Mouse (Mus musculus) hindbrain, postnatal 0 days (tissue): Measurements from ENCODE around the gene Sorbs1. TPM values are rescaled to one million over a fixed set of nuclear protein-coding genes. Genes with fewer than 3 reads are reported as not detected.
A peak's percentile ranks its signal among the peaks of the same experiment; 100 is the strongest.

ENCODE experiments used
- ATAC-seq: fragments of 200-750 bp; cut with Nextera tagmentation; 2 replicates; pipeline ENCODE4 v1.8.0; 2017; ENCODE audit warnings: mild to moderate bottlenecking, moderate TSS enrichment, moderate library complexity
- DNase-seq: peaks from one replicate; pipeline ENCODE4 v3.0.0-alpha.2; 2015; ENCODE audit warnings: low spot score
- H3K27ac ChIP-seq: fragments of 300-500 bp; sonication (generic); 2 replicates; pipeline ENCODE4 v1.5.1; 2014; ENCODE audit warnings: mild to moderate bottlenecking
- H3K27me3 ChIP-seq: fragments of 300-500 bp; sonication (generic); 2 replicates; pipeline ENCODE4 v1.6.1; 2014; ENCODE audit warnings: low read length, mixed read lengths; ENCODE audit not compliant: insufficient read depth
- H3K36me3 ChIP-seq: fragments of 300-500 bp; sonication (generic); 2 replicates; pipeline ENCODE4 v1.6.1; 2014; ENCODE audit warnings: low read length, mixed read lengths; ENCODE audit not compliant: insufficient read depth
- H3K4me1 ChIP-seq: fragments of 300-500 bp; sonication (generic); 2 replicates; pipeline ENCODE4 v1.6.1; 2014; ENCODE audit warnings: antibody characterized with exemption, low read length, mixed read lengths; ENCODE audit not compliant: insufficient read depth
- H3K4me2 ChIP-seq: fragments of 300-500 bp; sonication (generic); 2 replicates; pipeline ENCODE4 v1.6.1; 2014; ENCODE audit warnings: low read depth, mild to moderate bottlenecking, low read length, moderate library complexity, mixed read lengths
- H3K4me3 ChIP-seq: fragments of 300-500 bp; sonication (generic); 2 replicates; pipeline ENCODE4 v1.5.1; 2014; ENCODE audit warnings: low read length
- H3K9ac ChIP-seq: fragments of 300-500 bp; sonication (generic); replicated peaks from 2 replicates; pipeline ENCODE4 v1.6.1; 2014; ENCODE audit warnings: mild to moderate bottlenecking, low read length, moderate library complexity, mixed read lengths
- H3K9me3 ChIP-seq: fragments of 300-500 bp; sonication (generic); 2 replicates; pipeline ENCODE4 v1.6.1; 2016; ENCODE audit warnings: low read length, mixed read lengths
- CTCF ChIP-seq: IDR thresholded peaks from 2 replicates; pipeline ENCODE4 v1.5.1; 2016; ENCODE audit warnings: antibody characterized with exemption, control low read depth, low read depth
- WGBS: fragments of 180-500 bp; shearing (Covaris S2); extraction: QIAGEN DNeasy Blood & Tissue Kit; methylation state at CpG from one replicate; pipeline ENCODE4 v1.1.7; 2014; 5-methylcytosine and 5-hydroxymethylcytosine counted together
- polyA plus RNA-seq: library from polyadenylated mRNA; unstranded; fragments of >200 nt; fragmentation: Nextera tagmentation; extraction: Ambion mirVana; gene quantifications from 2 replicates; pipeline ENCODE4 v1.2.1, GENCODE M21; 2015
- total RNA-seq: library from RNA; depleted of rRNA; stranded (reverse); fragments of >200 nt; gene quantifications from 2 replicates; pipeline ENCODE4 v1.2.3, GENCODE M21; 2014

Sorbs1 gene
- total and polyA plus RNA-seq, 2 experiments from 2014 or later, result 52.4 to 70.4 TPM

DNA sequence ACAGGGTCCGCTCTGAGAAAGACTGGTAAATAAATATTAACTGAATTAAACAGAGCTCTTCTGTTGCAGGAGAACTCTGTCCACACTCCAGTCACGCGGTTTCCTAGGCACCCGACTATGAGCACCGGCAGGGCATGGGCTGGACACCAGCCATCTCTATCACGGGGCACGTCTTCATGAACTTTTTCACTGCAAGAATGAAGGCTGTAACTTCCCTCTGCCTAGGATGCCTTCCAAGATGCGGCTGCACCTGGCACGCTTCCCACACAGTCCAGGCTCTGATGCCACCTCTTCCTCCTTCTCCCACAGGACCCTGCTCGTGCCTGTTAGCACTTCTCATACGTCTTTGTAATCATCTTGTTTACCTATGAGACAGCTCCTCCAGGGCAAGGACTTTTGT is 26.0 kb downstream of the Sorbs1 start:
- H3K27ac ChIP-seq, result peak overlapping the region; percentile 56
- no peak overlapping the region for H3K9ac ChIP-seq
- ATAC-seq (peak; percentile 57), DNase-seq (peak; percentile 71)
- peak overlapping the region; percentile 11; the same call in 1 of the 2 replicates for H3K4me2 ChIP-seq
- no peaks in the 10 kb centered on the region for H3K36me3 ChIP-seq
- H3K9me3 ChIP-seq, result no peaks in the 10 kb centered on the region
- H3K4me3 ChIP-seq, result no peak overlapping the region
- no peak for TF ChIP-seq CTCF
- H3K4me1 ChIP-seq, result peaks cover 37% of the 10 kb centered on the region
- no peaks in the 10 kb centered on the region for H3K27me3 ChIP-seq
- 29% methylated on average over 11 of the region's 11 CpGs for WGBS

DNA sequence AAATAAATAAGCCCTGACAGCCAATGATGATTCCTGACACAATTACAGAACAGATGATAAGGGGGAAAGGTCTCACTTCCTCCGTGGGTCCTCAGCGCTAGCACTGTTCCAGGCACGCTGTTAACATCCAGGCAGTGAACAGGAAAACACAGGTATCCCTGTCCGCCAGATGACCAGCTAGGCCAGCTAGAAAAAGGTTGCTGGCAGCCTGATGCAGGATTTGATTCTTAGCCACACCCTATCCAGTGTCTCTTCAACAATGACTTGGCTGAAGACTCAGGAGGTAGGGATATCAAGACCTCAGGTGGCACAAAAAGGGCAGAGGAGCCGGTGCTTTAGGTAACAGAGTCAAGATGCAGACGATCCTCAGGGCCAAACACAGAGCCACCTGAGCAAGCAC is 32.5 kb downstream of the Sorbs1 start:
- WGBS, result 83% methylated on average over 6 of the region's 6 CpGs
- ATAC-seq, result no peak
- no peaks in the 10 kb centered on the region for H3K36me3 ChIP-seq

DNA sequence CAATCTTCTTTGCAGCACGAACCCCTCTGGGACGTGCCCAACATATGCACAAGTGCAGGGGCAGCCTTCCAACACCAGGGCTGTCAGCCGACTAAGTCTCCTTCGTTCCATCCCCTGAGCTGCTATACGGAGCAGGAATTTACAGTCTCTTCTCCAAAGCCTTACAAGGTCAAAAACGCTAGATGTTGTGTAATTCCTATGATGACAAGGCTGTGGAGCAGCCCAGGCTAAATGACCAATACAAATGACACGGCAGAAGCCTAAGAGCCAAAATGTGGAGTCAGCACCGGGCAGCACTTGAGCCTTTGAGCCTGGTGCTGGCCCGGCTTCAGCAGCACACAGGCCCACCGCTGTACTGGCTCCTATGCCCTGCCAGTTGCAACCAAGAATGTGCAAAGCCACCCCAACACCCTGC is 35.4 kb downstream of the Sorbs1 start:
- WGBS, result 36% methylated on average over 10 of the region's 10 CpGs
- Histone ChIP-seq H3K4me1 (peaks cover 17% of the 10 kb centered on the region), H3K4me2 (no peak overlapping the region), H3K27me3 (no peaks in the 10 kb centered on the region), H3K36me3 (no peaks in the 10 kb centered on the region), H3K9me3 (no peaks in the 10 kb centered on the region), H3K4me3 (no peak overlapping the region), H3K9ac (0 out of 2 replicates have a peak overlapping the region, but pooled peaks have one; percentile 5), H3K27ac (peak overlapping the region; percentile 65)
- peak; percentile 72 for ATAC-seq
- peak; percentile 25 for TF ChIP-seq CTCF
- DNase-seq, result peak; percentile 64

More for the DNA sequence above, 32.5 kb downstream of the Sorbs1 start:
- H3K4me3 ChIP-seq, result no peak overlapping the region
- no peak overlapping the region for H3K9ac ChIP-seq
- no peak for TF ChIP-seq CTCF
- DNase-seq, result no peak
- no peak overlapping the region for H3K27ac ChIP-seq
- H3K9me3 ChIP-seq, result no peaks in the 10 kb centered on the region
- H3K27me3 ChIP-seq, result no peaks in the 10 kb centered on the region
- H3K4me2 ChIP-seq, result no peak overlapping the region
- peaks cover 17% of the 10 kb centered on the region for H3K4me1 ChIP-seq

DNA sequence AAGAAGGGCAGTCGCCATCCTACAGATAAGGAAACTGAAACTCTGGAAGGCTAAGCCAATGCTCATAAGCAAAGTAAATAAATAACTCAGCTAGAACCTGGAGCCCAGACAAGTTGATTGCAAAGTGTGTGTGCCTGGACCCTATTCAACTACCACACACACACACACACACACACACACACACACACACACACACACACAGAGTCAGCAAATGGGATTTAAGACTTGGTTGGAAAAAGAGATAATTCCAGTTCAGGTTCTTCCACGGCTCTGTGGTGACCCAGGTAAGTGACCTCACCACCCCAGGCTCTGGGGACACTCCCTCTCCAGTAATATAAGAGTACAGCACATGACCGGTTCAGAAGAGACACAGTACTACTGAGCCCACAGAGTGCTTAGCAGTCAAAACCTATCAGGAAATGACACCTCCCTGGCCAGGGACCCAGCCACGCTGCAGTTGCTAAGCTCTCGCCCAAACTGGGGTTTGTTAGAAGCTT is 36.1 kb downstream of the Sorbs1 start:
- peak; percentile 43 for ATAC-seq

DNA sequence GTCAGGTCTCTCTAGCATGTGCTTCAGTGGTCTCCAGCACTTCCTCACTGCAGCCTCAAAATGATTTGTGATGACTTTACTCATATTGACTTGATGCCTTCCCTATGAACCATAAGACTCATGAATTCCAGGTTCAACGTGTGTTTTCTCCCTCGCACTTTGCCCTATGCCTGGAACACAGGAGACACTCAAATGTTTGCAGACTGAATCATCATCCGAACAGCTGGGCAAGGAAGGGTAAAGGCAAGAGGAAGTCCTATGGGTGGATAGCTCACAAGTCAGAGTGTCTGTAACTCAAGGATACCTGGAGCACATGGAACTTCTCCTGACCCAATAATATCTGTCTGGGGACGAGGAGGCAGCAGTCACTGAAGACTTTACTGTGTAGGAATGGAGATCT is 37.1 kb downstream of the Sorbs1 start:
- Histone ChIP-seq H3K27me3 (no peaks in the 10 kb centered on the region), H3K9ac (no peak overlapping the region), H3K9me3 (no peaks in the 10 kb centered on the region), H3K4me2 (no peak overlapping the region), H3K27ac (no peak overlapping the region), H3K4me3 (no peak overlapping the region), H3K4me1 (peaks cover 31% of the 10 kb centered on the region), H3K36me3 (no peaks in the 10 kb centered on the region)
- no peak for TF ChIP-seq CTCF
- no peak for ATAC-seq
- WGBS, result 89% methylated on average over 4 of the region's 4 CpGs
- DNase-seq, result no peak

More for the DNA sequence above, 36.1 kb downstream of the Sorbs1 start:
- Histone ChIP-seq H3K27ac (peak overlapping the region; percentile 65), H3K4me2 (no peak overlapping the region), H3K36me3 (no peaks in the 10 kb centered on the region), H3K4me1 (peaks cover 21% of the 10 kb centered on the region), H3K9ac (no peak overlapping the region), H3K27me3 (no peaks in the 10 kb centered on the region), H3K4me3 (no peak overlapping the region), H3K9me3 (no peaks in the 10 kb centered on the region)
- TF ChIP-seq CTCF, result no peak
- DNase-seq, result peak; percentile 46
- WGBS, result 51% methylated on average over 5 of the region's 5 CpGs

DNA sequence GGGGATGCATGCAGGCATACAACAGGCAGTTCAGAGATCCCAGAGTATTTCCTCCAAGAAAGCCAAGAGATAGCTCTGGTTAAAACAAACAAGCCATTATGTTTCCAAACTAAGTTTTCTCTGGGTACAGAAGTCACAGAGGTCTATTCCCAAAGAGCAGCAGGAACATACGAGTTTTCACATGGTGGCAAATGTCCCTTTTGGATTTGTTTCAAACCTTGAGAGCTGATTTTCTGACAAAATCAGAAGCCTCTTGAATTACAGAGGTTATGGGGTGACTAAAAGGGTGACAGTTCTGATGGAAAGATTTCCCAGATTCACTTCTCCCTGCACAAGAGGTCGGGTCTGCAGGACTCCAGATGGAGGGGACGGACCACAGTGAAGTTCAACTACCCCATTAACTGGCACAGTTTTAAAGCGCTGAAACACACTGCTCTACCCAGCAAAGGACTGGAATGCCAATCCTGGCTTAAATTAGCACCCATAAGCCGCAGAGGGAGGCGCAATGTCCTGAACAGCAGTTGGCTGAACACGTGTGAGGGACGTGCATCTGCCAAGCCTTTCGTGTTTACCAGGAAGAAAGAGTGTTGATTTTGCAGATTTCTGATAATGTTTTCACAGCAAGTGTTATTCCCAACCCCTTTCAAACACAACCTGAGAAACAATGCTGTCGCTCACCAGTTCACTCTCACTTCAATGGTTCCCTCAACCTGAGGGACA is 41.9 kb downstream of the Sorbs1 start:
- 49% methylated on average over 10 of the region's 10 CpGs for WGBS
- no peak overlapping the region for H3K9ac ChIP-seq
- peak overlapping the region; percentile 54 for H3K27ac ChIP-seq
- H3K9me3 ChIP-seq, result no peaks in the 10 kb centered on the region
- no peak for TF ChIP-seq CTCF
- peaks cover 24% of the 10 kb centered on the region; the same call in 1 of the 2 replicates for H3K4me1 ChIP-seq
- DNase-seq (no peak), ATAC-seq (no peak)
- H3K36me3 ChIP-seq, result no peaks in the 10 kb centered on the region
- H3K4me3 ChIP-seq, result no peak overlapping the region
- H3K27me3 ChIP-seq, result no peaks in the 10 kb centered on the region
- H3K4me2 ChIP-seq, result no peak overlapping the region

DNA sequence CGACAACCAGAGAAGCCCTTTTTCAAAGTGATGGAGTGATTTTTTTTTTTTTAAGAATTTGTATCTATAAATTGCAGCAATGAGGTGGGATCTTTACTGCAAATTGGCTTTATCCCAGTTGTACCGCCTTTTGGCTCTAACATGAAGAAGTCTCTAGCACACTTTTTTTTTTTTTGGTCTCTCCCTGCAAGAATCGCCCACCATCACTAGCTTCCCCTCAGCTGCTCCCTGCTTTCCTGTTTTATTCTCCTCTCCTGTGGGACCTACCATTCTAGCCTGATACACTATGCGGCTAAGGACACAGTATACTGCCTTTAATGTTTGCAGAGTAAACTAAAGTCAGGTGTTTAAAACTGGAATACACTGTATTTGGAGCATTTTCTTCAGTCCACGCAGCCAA is 43.8 kb downstream of the Sorbs1 start:
- no peak for DNase-seq
- no peak for ATAC-seq
- WGBS, result 72% methylated on average over 5 of the region's 5 CpGs
- Histone ChIP-seq H3K27ac (no peak overlapping the region), H3K4me1 (peaks cover 29% of the 10 kb centered on the region; the same call in 1 of the 2 replicates), H3K9me3 (no peaks in the 10 kb centered on the region), H3K4me3 (no peak overlapping the region), H3K9ac (no peak overlapping the region), H3K27me3 (no peaks in the 10 kb centered on the region), H3K36me3 (no peaks in the 10 kb centered on the region), H3K4me2 (no peak overlapping the region)
- no peak for TF ChIP-seq CTCF
